In the genomic region with DNA sequence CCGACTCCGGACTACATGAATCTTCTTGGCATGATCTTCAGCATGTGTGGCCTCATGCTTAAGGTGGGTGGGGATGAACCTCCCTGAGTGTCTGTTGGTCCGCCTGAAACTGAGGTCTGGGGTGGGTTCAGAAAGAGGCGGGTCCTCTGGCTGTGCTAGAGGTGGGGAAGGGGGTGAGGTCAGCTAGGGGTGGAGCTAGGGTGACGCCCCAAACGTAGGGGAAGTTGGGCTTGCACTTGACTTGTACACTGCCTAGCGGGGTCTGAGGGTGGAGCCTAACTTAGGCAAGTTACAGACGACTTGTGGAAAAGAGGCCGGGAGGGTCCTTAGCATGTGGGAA, we compare ENCODE assay signal across 7 mouse cellular contexts. TPM values are rescaled to one million over a fixed set of nuclear protein-coding genes. Genes with fewer than 3 reads are reported as not detected.
DNase-seq lines count a peak whose midpoint lies in the region; ATAC-seq and TF ChIP-seq lines count a peak whose summit lies in the region.

A gene (minus strand): TSS at position 91 of the 340 bp plus-strand sequence.

- no peak for TF ChIP-seq RAD21 in MEL (IDR thresholded peaks at IDR 0.05; ENCODE audit: low read depth, low read length)

- no peaks in the 10 kb centered on the region for H3K27me3 ChIP-seq in MEL (ENCODE audit: control insufficient read depth in 1 of 2, insufficient read depth in 2 of 2, low read length in 2 of 2)
- H3K27me3 ChIP-seq in hindbrain, embryonic 13.5 days: no peaks in the 10 kb centered on the region
- no peaks in the 10 kb centered on the region for H3K27me3 ChIP-seq in limb, embryonic 10.5 days (ENCODE audit: low read depth, poor library complexity, severe bottlenecking)
- no peaks in the 10 kb centered on the region for H3K27me3 ChIP-seq in midbrain, embryonic 10.5 days (ENCODE audit: low read depth, poor library complexity, severe bottlenecking)

- peak; percentile 98 for DNase-seq in MEL (ENCODE audit: low read depth, low spot score)
- DNase-seq in adrenal gland, postnatal 4 days (ENCODE audit: low spot score in 2 of 2): no peak
- DNase-seq in forelimb bud, embryonic 11.5 days (ENCODE audit: low read depth, low spot score): peak; percentile 55
- peak; percentile 62 for DNase-seq in limb, embryonic 10.5 days (ENCODE audit: low spot score)
- peak; percentile 51 for DNase-seq in midbrain, embryonic 10.5 days (ENCODE audit: low spot score)
- DNase-seq in thymus, postnatal 10 days (ENCODE audit: low spot score in 2 of 2): peak; percentile 62 to 72

- TF ChIP-seq POLR2A in MEL (IDR thresholded peaks at IDR 0.05; ENCODE audit: control insufficient read depth in 1 of 2, insufficient read depth in 1 of 2, low read depth in 1 of 2, low read length in 2 of 2, poor library complexity in 1 of 2): peak; percentile 63 to 80; a peak in 3 of 4 replicates

- no peaks in the 10 kb centered on the region for H3K9me3 ChIP-seq in MEL (replicated peaks; ENCODE audit: insufficient read depth, low read length)
- no peaks in the 10 kb centered on the region for H3K9me3 ChIP-seq in hindbrain, embryonic 13.5 days
- no peaks in the 10 kb centered on the region for H3K9me3 ChIP-seq in limb, embryonic 10.5 days (replicated peaks)
- H3K9me3 ChIP-seq in midbrain, embryonic 10.5 days (replicated peaks): no peaks in the 10 kb centered on the region

- peak within 1 kb of the TSS; percentile 85 to 91 for H3K4me3 ChIP-seq in MEL (ENCODE audit: control insufficient read depth in 1 of 2, insufficient read depth in 1 of 2, low read depth in 2 of 2, low read length in 2 of 2)
- H3K4me3 ChIP-seq in hindbrain, embryonic 13.5 days: peak within 1 kb of the TSS; percentile 88
- H3K4me3 ChIP-seq in limb, embryonic 10.5 days: peak within 1 kb of the TSS; percentile 96
- peak within 1 kb of the TSS; percentile 76 for H3K4me3 ChIP-seq in midbrain, embryonic 10.5 days

- TF ChIP-seq EP300 in MEL (IDR thresholded peaks at IDR 0.05; ENCODE audit: low read depth in 1 of 2, low read length in 2 of 2): peak; percentile 14 to 20; a peak in 1 of 4 replicates

- H3K27ac ChIP-seq in MEL (ENCODE audit: control insufficient read depth, low read depth, low read length): peak within 1 kb of the TSS; percentile 97
- H3K27ac ChIP-seq in hindbrain, embryonic 13.5 days: peak within 1 kb of the TSS; percentile 76
- peak within 1 kb of the TSS; percentile 87 for H3K27ac ChIP-seq in limb, embryonic 10.5 days
- H3K27ac ChIP-seq in midbrain, embryonic 10.5 days (replicated peaks): peak within 1 kb of the TSS; percentile 88

- H3K4me1 ChIP-seq in MEL (ENCODE audit: control insufficient read depth in 1 of 2, insufficient read depth in 2 of 2, low read length in 2 of 2): peaks cover 8 to 30% of the 10 kb centered on the region in 2 experiments
- peaks cover 41% of the 10 kb centered on the region for H3K4me1 ChIP-seq in hindbrain, embryonic 13.5 days (replicated peaks)
- H3K4me1 ChIP-seq in limb, embryonic 10.5 days: peaks cover 42% of the 10 kb centered on the region
- peaks cover 44% of the 10 kb centered on the region for H3K4me1 ChIP-seq in midbrain, embryonic 10.5 days

- H3K4me2 ChIP-seq in hindbrain, embryonic 13.5 days: peak within 1 kb of the TSS; percentile 96

- no peak for TF ChIP-seq CTCF in MEL (IDR thresholded peaks at IDR 0.05 in 2 of 3, conservative IDR thresholded peaks at IDR 0.05 in 1 of 3; ENCODE audit: control insufficient read depth in 1 of 3, insufficient read depth in 1 of 3, low read depth in 2 of 3, low read length in 3 of 3, poor library complexity in 1 of 3, severe bottlenecking in 1 of 3)

- peak within 1 kb of the TSS; percentile 89 for H3K9ac ChIP-seq in MEL (ENCODE audit: control insufficient read depth, low read depth, low read length, poor library complexity, severe bottlenecking)
- H3K9ac ChIP-seq in hindbrain, embryonic 13.5 days: peak within 1 kb of the TSS; percentile 91

- peak; percentile 41 for ATAC-seq in hindbrain, embryonic 13.5 days (ENCODE audit: low FRiP score)

- peaks cover 10% of the 10 kb centered on the region for H3K79me2 ChIP-seq in MEL (ENCODE audit: control insufficient read depth, insufficient read depth, low read length, poor library complexity)

- H3K36me3 ChIP-seq in MEL (ENCODE audit: control insufficient read depth in 1 of 2, insufficient read depth in 2 of 2, low read length in 2 of 2): peaks cover 2 to 19% of the 10 kb centered on the region in 2 experiments
- peaks cover 23% of the 10 kb centered on the region for H3K36me3 ChIP-seq in hindbrain, embryonic 13.5 days
- peaks cover 46% of the 10 kb centered on the region for H3K36me3 ChIP-seq in limb, embryonic 10.5 days
- H3K36me3 ChIP-seq in midbrain, embryonic 10.5 days: peaks cover 41% of the 10 kb centered on the region

- WGBS in hindbrain, embryonic 13.5 days: 0% methylated on average over 9 of the region's 9 CpGs
- WGBS in limb, embryonic 10.5 days: 2% methylated on average over 9 of the region's 9 CpGs
- whole genome bisulfite sequencing in midbrain, embryonic 10.5 days: 4% methylated on average over 9 of the region's 9 CpGs

TF ChIP-seq in MEL, 35 proteins besides CTCF, POLR2A, EP300 and RAD21:
- TF ChIP-seq ELF1 (IDR thresholded peaks at IDR 0.05; ENCODE audit: low read depth, low read length): 0 out of 2 replicates have a peak, but pooled peaks have one; percentile 35
- TF ChIP-seq JUND (IDR thresholded peaks at IDR 0.05; ENCODE audit: low read depth, low read length): no peak
- peak; percentile 62; the same call in 1 of the 2 replicates for TF ChIP-seq ZMIZ1 (IDR thresholded peaks at IDR 0.05; ENCODE audit: low read depth, low read length)
- TF ChIP-seq MAZ (IDR thresholded peaks at IDR 0.05; ENCODE audit: low read depth, low read length): peak; percentile 70; the same call in 1 of the 2 replicates
- TF ChIP-seq TCF12 (IDR thresholded peaks at IDR 0.05; ENCODE audit: low read depth, low read length): 0 out of 2 replicates have a peak, but pooled peaks have one; percentile 26
- no peak for TF ChIP-seq ETS1 (IDR thresholded peaks at IDR 0.05; ENCODE audit: low read depth, low read length)
- peak; percentile 13; the same call in 1 of the 2 replicates for TF ChIP-seq SMC3 (IDR thresholded peaks at IDR 0.05; ENCODE audit: low read depth, low read length)
- TF ChIP-seq TBP (IDR thresholded peaks at IDR 0.05; ENCODE audit: low read depth, low read length): 0 out of 2 replicates have a peak, but pooled peaks have one; percentile 32
- TF ChIP-seq CHD1 (IDR thresholded peaks at IDR 0.05; ENCODE audit: low read depth, low read length): no peak
- no peak for TF ChIP-seq KAT2A (conservative IDR thresholded peaks at IDR 0.05; ENCODE audit: low read depth, low read length)
- no peak for TF ChIP-seq BHLHE40 (IDR thresholded peaks at IDR 0.05; ENCODE audit: borderline replicate concordance, low read depth, low read length)
- TF ChIP-seq MXI1 (IDR thresholded peaks at IDR 0.05; ENCODE audit: low read depth, low read length): peak; percentile 28; the same call in 1 of the 2 replicates
- no peak for TF ChIP-seq POLR2AphosphoS5 (IDR thresholded peaks at IDR 0.05; ENCODE audit: borderline replicate concordance, low read depth, low read length)
- peak; percentile 79 for TF ChIP-seq NELFE (IDR thresholded peaks at IDR 0.05; ENCODE audit: low read depth, low read length)

RNA-seq across cellular contexts. Expression of the gene that starts here (rescaled TPM):
- total RNA-seq in MEL (2012; rRNA removed): 27.0 and 29.5 TPM in 2 replicates
- 10 to 100 TPM in 1 of 2 experiments, not detected in 1; 58.4 TPM for polyA plus RNA-seq in MEL (2012; ENCODE audit: insufficient read depth in 1 of 2, insufficient read length in 2 of 2, low read depth in 1 of 2, low replicate concordance in 2 of 2, missing spikeins in 1 of 2)
- 10 to 100 TPM; 31.2 to 33.8 TPM for total RNA-seq in adrenal gland, postnatal 4 days (2021)
- 50.5 and 53.0 TPM in 2 replicates for polyA plus RNA-seq in hindbrain, embryonic 13.5 days (2015; fragmentation: Nextera tagmentation; extraction: Ambion mirVana)
- polyA plus RNA-seq in limb, embryonic 10.5 days (2016; fragmentation: Nextera tagmentation; extraction: Ambion mirVana): 62.5 and 66.4 TPM in 2 replicates
- polyA plus RNA-seq in midbrain, embryonic 10.5 days (2016; fragmentation: Nextera tagmentation; extraction: Ambion mirVana): 61.2 and 70.6 TPM in 2 replicates

Comparison
In these comparisons a context has a peak if more than half of its experiments do, and no peak if none do; other contexts are left out.
1. DNase-seq: peak in MEL (single experiment), forelimb bud, embryonic 11.5 days (single experiment), limb, embryonic 10.5 days (single experiment), midbrain, embryonic 10.5 days (single experiment) and thymus, postnatal 10 days (2 of 2); none in adrenal gland, postnatal 4 days (0 of 2).
2. Peak in every context shown above with its lines, with median percentiles within 50 percentile points of each other: H3K27ac ChIP-seq and H3K4me3 ChIP-seq.